Mouse (Mus musculus) liver, embryonic 14.5 days (tissue): ENCODE results near the gene Trmt10c.

Source experiments
- CTCF ChIP-seq: IDR thresholded peaks from 2 replicates; pipeline ENCODE4 v1.5.1; 2016; ENCODE audit warnings: antibody characterized with exemption, low read depth, control low read depth
- EP300 ChIP-seq: IDR thresholded peaks from 2 replicates; pipeline ENCODE4 v1.6.1; 2016; ENCODE audit warnings: antibody characterized with exemption, low read depth

DNA sequence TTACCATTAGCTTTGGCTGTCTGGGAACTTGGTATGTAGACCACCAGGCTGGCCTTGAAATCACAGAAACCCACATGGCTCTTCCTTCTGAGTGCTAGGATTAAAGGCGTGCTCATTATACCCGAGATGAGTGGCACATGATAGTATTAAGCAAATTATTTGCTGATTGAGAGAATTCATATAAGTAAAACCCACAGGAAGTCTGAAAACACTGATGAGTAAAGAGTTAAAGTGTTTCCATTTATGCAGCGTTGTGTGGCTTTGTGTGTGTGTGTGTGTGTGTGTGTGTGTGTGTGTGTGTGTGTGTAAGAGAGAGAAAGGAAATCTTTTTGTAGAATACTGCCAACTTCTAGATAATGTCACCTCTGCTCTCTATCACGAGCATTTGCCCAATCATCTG is 44.1 kb upstream of the Trmt10c start:
- TF ChIP-seq CTCF: no peak
- no peak for TF ChIP-seq EP300
